In genomic region chr11:95682946-95683345, GRCm38 (mm10) we compare ENCODE assay signal across 26 mouse cellular contexts. TPM values are rescaled to one million over a fixed set of nuclear protein-coding genes. Genes with fewer than 3 reads are reported as not detected.
DNase-seq lines count a peak whose midpoint lies in the region; ATAC-seq and TF ChIP-seq lines count a peak whose summit lies in the region.
"Had no signal": no experiment of that assay in that cellular context is flagged by ENCODE, and none has a peak within 500 bp of the region (broad histone marks: within the 10 kb centered on the region; RNA-seq: fewer than 3 reads in every experiment).

No protein-coding gene starts in this region.

- intact Hi-C loops in gastrocnemius, postnatal 36 days (cut with DNase I): loop anchor here (10.0 kb wide), 1 partner anchor 172 kb away; no protein-coding TSS in a partner anchor

- ATAC-seq in liver, embryonic 15.5 days (ENCODE audit: insufficient read depth): peak; percentile 43; the same call in 1 of the 2 replicates
- ATAC-seq in limb, embryonic 12.5 days (ENCODE audit: insufficient number of reproducible peaks, insufficient read depth, low FRiP score, low TSS enrichment, low read depth): no peak
- ATAC-seq: activated CD4-positive, CD25-positive, alpha-beta regulatory T cell, adult 4 months; forebrain, embryonic 15.5 days; hindbrain, embryonic 16.5 days had no signal

- H3K79me2 ChIP-seq in CH12.LX (replicated peaks; ENCODE audit: control insufficient read depth, extremely low read depth, insufficient read depth, poor library complexity, severe bottlenecking): no peaks in the 10 kb centered on the region

- no peak for TF ChIP-seq CTCF in CH12.LX (conservative IDR thresholded peaks at IDR 0.05 in 1 of 2, IDR thresholded peaks at IDR 0.05 in 1 of 2; ENCODE audit: low read depth in 2 of 2, low read length in 2 of 2)

- no peak for TF ChIP-seq POLR2A in CH12.LX (IDR thresholded peaks at IDR 0.05; ENCODE audit: low read depth, low read length)

- no peak overlapping the region for H3K27ac ChIP-seq in liver, embryonic 15.5 days (replicated peaks)
- H3K27ac ChIP-seq in CH12.LX (ENCODE audit: insufficient read depth, low read depth): no peak overlapping the region
- peak overlapping the region; percentile 62 for H3K27ac ChIP-seq in embryonic facial prominence, embryonic 10.5 days (replicated peaks)
- peak overlapping the region; percentile 89; the same call in 1 of the 2 replicates for H3K27ac ChIP-seq in limb, embryonic 12.5 days
- H3K27ac ChIP-seq: forebrain, embryonic 15.5 days; heart, adult 2 months; neural tube, embryonic 13.5 days had no signal

- H3K9me3 ChIP-seq in liver, embryonic 15.5 days (replicated peaks): no peaks in the 10 kb centered on the region
- H3K9me3 ChIP-seq in CH12.LX (replicated peaks; ENCODE audit: low read length): no peaks in the 10 kb centered on the region
- no peaks in the 10 kb centered on the region for H3K9me3 ChIP-seq in embryonic facial prominence, embryonic 10.5 days
- no peaks in the 10 kb centered on the region for H3K9me3 ChIP-seq in limb, embryonic 12.5 days
- H3K9me3 ChIP-seq: forebrain, embryonic 15.5 days; hindbrain, embryonic 10.5 days; limb, embryonic 15.5 days; neural tube, embryonic 13.5 days had no signal

- DNase-seq in liver (no peak), CH12.LX (ENCODE audit: extremely low read depth) (no peak)
- DNase-seq in embryonic facial prominence, embryonic 10.5 days (ENCODE audit: low spot score): no peak
- DNase-seq in gastrocnemius, postnatal 36 days: no peak
- DNase-seq in layer of hippocampus, adult 9-11 months: no peak
- DNase-seq: adrenal gland, adult 2 months; adrenal gland, postnatal 36 days; B cell, adult 2 months; cerebellum, adult 18-20 months; cerebellum, postnatal 10 days; heart, adult 2 months; heart, postnatal 14 days; kidney, adult 9 months; kidney, postnatal 10 days; right cerebral cortex, postnatal 4 days; thymus, adult 2 months; thymus, postnatal 36 days had no signal

- H3K4me2 ChIP-seq in liver, embryonic 15.5 days: no peak overlapping the region
- no peak overlapping the region for H3K4me2 ChIP-seq in CH12.LX (ENCODE audit: insufficient read depth, low read depth, poor library complexity, severe bottlenecking)
- no peak overlapping the region for H3K4me2 ChIP-seq in limb, embryonic 12.5 days
- H3K4me2 ChIP-seq: forebrain, embryonic 15.5 days; limb, embryonic 15.5 days; midbrain, embryonic 11.5 days; neural tube, embryonic 13.5 days had no signal

- H3K4me3 ChIP-seq in liver, embryonic 15.5 days (replicated peaks): no peak overlapping the region
- no peak overlapping the region for H3K4me3 ChIP-seq in CH12.LX (replicated peaks in 1 of 3; ENCODE audit: low read depth in 2 of 3, low read length in 2 of 3, poor library complexity in 1 of 3)
- H3K4me3 ChIP-seq in embryonic facial prominence, embryonic 10.5 days: no peak overlapping the region
- H3K4me3 ChIP-seq in limb, embryonic 12.5 days (replicated peaks): no peak overlapping the region
- H3K4me3 ChIP-seq: forebrain, embryonic 15.5 days; heart, adult 2 months; hindbrain, embryonic 10.5 days; limb, embryonic 15.5 days; neural tube, embryonic 13.5 days had no signal

- in situ Hi-C loops in CH12.LX (cut with MboI; ENCODE audit: low pct_ligation_motif_present, low pct_unique_long_range_greater_than_20kb, low sequenced_read_pairs): loop anchor here (5.0 to 10.0 kb wide), 2 partner anchors 69 to 262 kb away; no protein-coding TSS in a partner anchor

- H3K9ac ChIP-seq in liver, embryonic 15.5 days: no peak overlapping the region
- H3K9ac ChIP-seq in CH12.LX (ENCODE audit: insufficient read depth, low read depth): no peak overlapping the region
- no peak overlapping the region for H3K9ac ChIP-seq in limb, embryonic 12.5 days (replicated peaks)
- H3K9ac ChIP-seq: forebrain, embryonic 15.5 days; limb, embryonic 15.5 days; neural tube, embryonic 13.5 days had no signal

- WGBS in liver, embryonic 15.5 days (ENCODE audit: insufficient replicate concordance): 64% methylated on average over 3 of the region's 3 CpGs
- WGBS in embryonic facial prominence, embryonic 10.5 days: 81% methylated on average over 3 of the region's 3 CpGs
- WGBS in limb, embryonic 12.5 days: 88% methylated on average over 3 of the region's 3 CpGs

- TF ChIP-seq EP300 in CH12.LX (IDR thresholded peaks at IDR 0.05; ENCODE audit: low read length): no peak

- dilution Hi-C loops in CH12.LX (cut with MboI; ENCODE audit: extremely low pct_ligation_motif_present, extremely low pct_unique_long_range_greater_than_20kb, low sequenced_read_pairs): no loop called here

- TF ChIP-seq RAD21 in CH12.LX (IDR thresholded peaks at IDR 0.05; ENCODE audit: low read depth, low read length): no peak

- no peaks in the 10 kb centered on the region for H3K27me3 ChIP-seq in liver, embryonic 15.5 days
- no peaks in the 10 kb centered on the region for H3K27me3 ChIP-seq in CH12.LX (replicated peaks)
- no peaks in the 10 kb centered on the region for H3K27me3 ChIP-seq in embryonic facial prominence, embryonic 10.5 days (replicated peaks; ENCODE audit: low read depth, poor library complexity, severe bottlenecking)
- 0 out of 2 replicates have a peak, but pooled peaks cover 3% of the 10 kb centered on the region for H3K27me3 ChIP-seq in limb, embryonic 12.5 days
- H3K27me3 ChIP-seq: forebrain, embryonic 15.5 days; limb, embryonic 15.5 days; neural tube, embryonic 13.5 days had no signal

- H3K36me3 ChIP-seq in liver, embryonic 15.5 days (replicated peaks): peaks cover 35% of the 10 kb centered on the region
- peaks cover 31 to 62% of the 10 kb centered on the region in 2 experiments for H3K36me3 ChIP-seq in CH12.LX (replicated peaks in 1 of 2; ENCODE audit: control insufficient read depth in 1 of 2, insufficient read depth in 1 of 2, low read length in 1 of 2)
- H3K36me3 ChIP-seq in embryonic facial prominence, embryonic 10.5 days (replicated peaks): peaks cover 50% of the 10 kb centered on the region
- peaks cover 33% of the 10 kb centered on the region for H3K36me3 ChIP-seq in limb, embryonic 12.5 days

- H3K4me1 ChIP-seq in liver, embryonic 15.5 days (replicated peaks): peaks cover 25% of the 10 kb centered on the region
- H3K4me1 ChIP-seq in CH12.LX (ENCODE audit: control insufficient read depth in 1 of 2, insufficient read depth in 2 of 2): peaks cover 4 to 31% of the 10 kb centered on the region in 2 experiments
- peaks cover 49% of the 10 kb centered on the region for H3K4me1 ChIP-seq in embryonic facial prominence, embryonic 10.5 days
- H3K4me1 ChIP-seq in limb, embryonic 12.5 days (replicated peaks): peaks cover 52% of the 10 kb centered on the region
- H3K4me1 ChIP-seq: forebrain, embryonic 15.5 days; neural tube, embryonic 13.5 days had no signal

TF ChIP-seq in CH12.LX, 34 proteins besides CTCF, POLR2A, EP300 and RAD21:
- TF ChIP-seq CHD2 (IDR thresholded peaks at IDR 0.05; ENCODE audit: low read length): 0 out of 2 replicates have a peak, but pooled peaks have one; percentile 27
- no peak for TF ChIP-seq ZNF384 (IDR thresholded peaks at IDR 0.05; ENCODE audit: low read depth, low read length)
- TF ChIP-seq JUN (IDR thresholded peaks at IDR 0.05; ENCODE audit: insufficient read depth, low read depth, low read length): no peak

RNA-seq across cellular contexts. Expression of gene Phb, which starts 16.2 kb away (rescaled TPM):
- 113 and 129 TPM in 2 replicates for polyA plus RNA-seq in liver, embryonic 15.5 days (2015; fragmentation: Nextera tagmentation; extraction: Ambion mirVana)
- total RNA-seq in CH12.LX (2012; rRNA removed) (512 and 606 TPM in 2 replicates), CH12.LX (2014; rRNA removed) (699 and 784 TPM in 2 replicates)
- 405 and 413 TPM in 2 replicates for polyA plus RNA-seq in CH12.LX (2012; ENCODE audit: insufficient read length, low read depth)
- 309 and 312 TPM in 2 replicates for polyA plus RNA-seq in embryonic facial prominence, embryonic 10.5 days (2016; fragmentation: Nextera tagmentation; extraction: Ambion mirVana)
- 231 TPM in 2 replicates for polyA plus RNA-seq in limb, embryonic 12.5 days (2016; fragmentation: Nextera tagmentation; extraction: Ambion mirVana)
- 100 to 1,000 TPM; 166 to 175 TPM for total RNA-seq in gastrocnemius, postnatal 36 days (2021)

RNA-seq across cellular contexts. Expression of gene Zfp652, which starts 29.5 kb away (rescaled TPM):
- polyA plus RNA-seq in liver, embryonic 15.5 days (2015; fragmentation: Nextera tagmentation; extraction: Ambion mirVana): 5.5 and 6.2 TPM in 2 replicates
- total RNA-seq in CH12.LX (2012; rRNA removed) (6.2 and 6.3 TPM in 2 replicates), CH12.LX (2014; rRNA removed) (3.0 and 3.5 TPM in 2 replicates)
- 9.4 and 9.8 TPM in 2 replicates for polyA plus RNA-seq in CH12.LX (2012; ENCODE audit: insufficient read length, low read depth)
- polyA plus RNA-seq in embryonic facial prominence, embryonic 10.5 days (2016; fragmentation: Nextera tagmentation; extraction: Ambion mirVana): 19.5 and 20.3 TPM in 2 replicates
- polyA plus RNA-seq in limb, embryonic 12.5 days (2016; fragmentation: Nextera tagmentation; extraction: Ambion mirVana): 24.0 and 24.9 TPM in 2 replicates
- total RNA-seq in gastrocnemius, postnatal 36 days (2021): 10 to 100 TPM; 83.7 to 86.6 TPM

RNA-seq across cellular contexts. Expression of gene B130006D01Rik, which starts 40.4 kb away (rescaled TPM):
- 0.28 and 0.29 TPM in 2 replicates for polyA plus RNA-seq in liver, embryonic 15.5 days (2015; fragmentation: Nextera tagmentation; extraction: Ambion mirVana)
- total RNA-seq in CH12.LX (2012; rRNA removed) (0.38 TPM in 2 replicates), CH12.LX (2014; rRNA removed) (0.15 and 0.23 TPM in 2 replicates)
- 0.10 TPM in 1 of 2 replicates, not detected in the other for polyA plus RNA-seq in CH12.LX (2012; ENCODE audit: insufficient read length, low read depth)
- polyA plus RNA-seq in embryonic facial prominence, embryonic 10.5 days (2016; fragmentation: Nextera tagmentation; extraction: Ambion mirVana): 1.9 and 2.2 TPM in 2 replicates
- polyA plus RNA-seq in limb, embryonic 12.5 days (2016; fragmentation: Nextera tagmentation; extraction: Ambion mirVana): 1.9 and 2.5 TPM in 2 replicates
- under 1 TPM; 0.56 to 0.57 TPM for total RNA-seq in gastrocnemius, postnatal 36 days (2021)

Comparison
In these comparisons a context has a peak if more than half of its experiments do, and no peak if none do; other contexts are left out.
1. H3K27ac ChIP-seq: peak in embryonic facial prominence, embryonic 10.5 days (single experiment) and limb, embryonic 12.5 days (single experiment); none in liver, embryonic 15.5 days (single experiment) and CH12.LX (single experiment).